Comparison of ENCODE assay signal across 13 mouse cellular contexts in genomic region chr9:71964039-71964438, GRCm38 (mm10).
"Had no signal": no experiment of that assay in that cellular context is flagged by ENCODE, and none has a peak within 500 bp of the region (broad histone marks: within the 10 kb centered on the region; RNA-seq: fewer than 3 reads in every experiment).

No protein-coding gene starts in this region.

- ATAC-seq: inflammation-experienced regulatory T-cells, adult 6 months; intestine, postnatal 0 days; midbrain, embryonic 15.5 days had no signal

- DNase-seq: kidney, postnatal 10 days; kidney, postnatal 4 days; left cerebral cortex, postnatal 4 days; lung, adult 18-20 months; right cerebral cortex, adult 18-20 months; right cerebral cortex, postnatal 25 days; thymus, postnatal 36 days had no signal

- H3K9me3 ChIP-seq: midbrain, embryonic 10.5 days; midbrain, embryonic 15.5 days; neural tube, embryonic 13.5 days had no signal

- H3K9ac ChIP-seq: midbrain, embryonic 15.5 days; neural tube, embryonic 13.5 days had no signal

- H3K36me3 ChIP-seq: midbrain, embryonic 10.5 days; midbrain, embryonic 15.5 days; neural tube, embryonic 13.5 days had no signal

- H3K4me3 ChIP-seq: layer of hippocampus, adult 2 months; midbrain, embryonic 10.5 days; midbrain, embryonic 15.5 days; neural tube, embryonic 13.5 days had no signal

- H3K4me2 ChIP-seq: midbrain, embryonic 15.5 days; neural tube, embryonic 13.5 days had no signal

- H3K27me3 ChIP-seq: midbrain, embryonic 15.5 days; neural tube, embryonic 13.5 days had no signal

- H3K27ac ChIP-seq: layer of hippocampus, adult 2 months; midbrain, embryonic 10.5 days; midbrain, embryonic 15.5 days; neural tube, embryonic 13.5 days had no signal
